Mouse (Mus musculus) bone marrow, adult 2 months (tissue): ENCODE measurements around the gene Kri1.

Experiments
- CTCF ChIP-seq: fragments of 200-500 bp; IDR thresholded peaks from 2 replicates; pipeline ENCODE4 v1.5.1; 2011; ENCODE audit warnings: low read length, control low read depth; ENCODE audit not compliant: control insufficient read depth, insufficient read depth
- POLR2A ChIP-seq: fragments of 200-500 bp; IDR thresholded peaks from 2 replicates; pipeline ENCODE4 v1.6.1; 2011; ENCODE audit warnings: low read depth, mild to moderate bottlenecking, control low read depth, low read length, borderline replicate concordance; ENCODE audit not compliant: control insufficient read depth

DNA sequence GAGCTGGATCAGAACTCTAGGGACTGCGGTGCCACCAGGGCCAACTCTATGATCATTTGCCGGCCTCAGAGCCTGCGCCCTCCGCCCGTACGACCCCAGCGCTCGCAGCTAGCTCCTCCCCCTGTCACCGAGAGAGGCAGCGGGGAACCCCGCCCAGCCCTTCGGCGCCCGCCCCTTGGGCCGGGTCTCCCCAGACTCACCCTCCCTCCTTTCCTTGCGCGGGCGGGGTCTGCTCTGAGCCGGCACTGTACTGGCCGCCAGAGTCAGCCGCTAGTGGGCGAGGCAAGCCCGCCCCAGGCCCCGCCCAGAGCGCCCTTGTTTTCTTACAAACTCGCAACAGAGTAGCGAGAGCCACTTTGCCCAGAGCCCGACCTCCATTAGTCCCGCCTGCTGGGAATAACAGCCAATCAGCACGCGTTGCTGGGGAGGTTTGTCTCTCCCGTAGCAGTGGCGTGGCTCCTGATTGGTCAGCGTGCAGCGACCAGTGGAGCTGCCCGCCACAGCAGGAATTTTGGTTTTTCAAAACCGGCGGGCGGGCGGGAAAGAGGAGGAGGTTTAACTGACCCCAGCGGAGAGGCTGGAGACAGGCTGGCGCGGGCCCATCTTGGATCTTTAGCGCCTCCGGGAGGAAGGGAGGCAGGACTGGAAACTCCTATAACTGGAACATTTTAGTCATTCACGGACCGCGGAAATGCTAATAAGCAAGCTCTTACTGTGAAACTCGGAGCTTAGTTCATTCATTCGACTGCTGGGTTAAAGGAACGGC lies 3.4 kb upstream of the Kri1 start, which contains the start of gene Cdkn2d:
- TF ChIP-seq POLR2A, result peak; percentile 97
- no peak for TF ChIP-seq CTCF
